Mouse (Mus musculus): ENCODE results near the gene Smbd1. TPM values are rescaled to one million over a fixed set of nuclear protein-coding genes. Genes with fewer than 3 reads are reported as not detected.

Smbd1 gene
- polyA plus RNA-seq, 1 experiment from 2014 or later, result not detected

GRCm38 (mm10) chr16:32831501-32831900 is 21.2 kb upstream of the Smbd1 start:
- no peaks in the 10 kb centered on the region for H3K9me3 ChIP-seq (ENCODE audit: control insufficient read depth, low read length)
- H3K4me3 ChIP-seq (ENCODE audit: low read depth, low read length), result no peak overlapping the region
- no peak overlapping the region for H3K27ac ChIP-seq (ENCODE audit: low read depth, low read length)
- no peak overlapping the region for H3K4me2 ChIP-seq
- WGBS, result 91% methylated on average over 4 of the region's 4 CpGs
- no peak for DNase-seq (ENCODE audit: low spot score, missing footprints)
- no peaks in the 10 kb centered on the region for H3K27me3 ChIP-seq (ENCODE audit: control insufficient read depth, insufficient read depth, low read length)
- H3K9ac ChIP-seq (ENCODE audit: low read length), result no peak overlapping the region
- no peaks in the 10 kb centered on the region for H3K4me1 ChIP-seq (ENCODE audit: control insufficient read depth, insufficient read depth, low read length)
- ATAC-seq (ENCODE audit: low FRiP score), result no peak
- H3K36me3 ChIP-seq (ENCODE audit: control insufficient read depth, insufficient read depth, low read length), result peaks cover 2% of the 10 kb centered on the region; the same call in 1 of the 2 replicates

GRCm38 (mm10) chr16:32829104-32829503 is 18.8 kb upstream of the Smbd1 start:
- no peak overlapping the region for H3K9ac ChIP-seq (ENCODE audit: low read length)
- DNase-seq (ENCODE audit: low spot score, missing footprints) (no peak), ATAC-seq (ENCODE audit: low FRiP score) (no peak)
- no peaks in the 10 kb centered on the region for H3K4me1 ChIP-seq (ENCODE audit: control insufficient read depth, insufficient read depth, low read length)
- H3K4me3 ChIP-seq (ENCODE audit: low read depth, low read length), result no peak overlapping the region
- H3K27ac ChIP-seq (ENCODE audit: low read depth, low read length), result no peak overlapping the region
- H3K27me3 ChIP-seq (ENCODE audit: control insufficient read depth, insufficient read depth, low read length), result no peaks in the 10 kb centered on the region
- no peaks in the 10 kb centered on the region for H3K9me3 ChIP-seq (ENCODE audit: control insufficient read depth, low read length)
- whole genome bisulfite sequencing, result 93% methylated on average over 11 of the region's 11 CpGs
- H3K36me3 ChIP-seq (ENCODE audit: control insufficient read depth, insufficient read depth, low read length), result no peaks in the 10 kb centered on the region
- no peak overlapping the region for H3K4me2 ChIP-seq

GRCm38 (mm10) chr16:32826521-32826920 is 16.2 kb upstream of the Smbd1 start:
- H3K9ac ChIP-seq (ENCODE audit: low read length), result no peak overlapping the region
- ATAC-seq (ENCODE audit: low FRiP score), result no peak
- H3K36me3 ChIP-seq (ENCODE audit: control insufficient read depth, insufficient read depth, low read length), result no peaks in the 10 kb centered on the region; the same call in 1 of the 2 replicates
- no peaks in the 10 kb centered on the region for H3K27me3 ChIP-seq (ENCODE audit: control insufficient read depth, insufficient read depth, low read length)
- H3K4me3 ChIP-seq (ENCODE audit: low read depth, low read length), result no peak overlapping the region
- no peaks in the 10 kb centered on the region for H3K9me3 ChIP-seq (ENCODE audit: control insufficient read depth, low read length)
- WGBS, result 95% methylated on average over 11 of the region's 11 CpGs
- no peak overlapping the region for H3K27ac ChIP-seq (ENCODE audit: low read depth, low read length)
- no peaks in the 10 kb centered on the region for H3K4me1 ChIP-seq (ENCODE audit: control insufficient read depth, insufficient read depth, low read length)
- DNase-seq (ENCODE audit: low spot score, missing footprints), result no peak
- no peak overlapping the region for H3K4me2 ChIP-seq

- ATAC-seq (ENCODE audit: low FRiP score) (no peak), DNase-seq (ENCODE audit: low spot score, missing footprints) (no peak)
- Histone ChIP-seq H3K27me3 (ENCODE audit: control insufficient read depth, insufficient read depth, low read length) (no peaks in the 10 kb centered on the region), H3K4me2 (no peak overlapping the region), H3K4me3 (ENCODE audit: low read depth, low read length) (no peak overlapping the region), H3K9me3 (ENCODE audit: control insufficient read depth, low read length) (no peaks in the 10 kb centered on the region), H3K27ac (ENCODE audit: low read depth, low read length) (no peak overlapping the region), H3K9ac (ENCODE audit: low read length) (no peak overlapping the region), H3K4me1 (ENCODE audit: control insufficient read depth, insufficient read depth, low read length) (no peaks in the 10 kb centered on the region), H3K36me3 (ENCODE audit: control insufficient read depth, insufficient read depth, low read length) (no peaks in the 10 kb centered on the region; the same call in 1 of the 2 replicates)
- 86% methylated on average over 12 of the region's 12 CpGs for WGBS
Measured at GRCm38 (mm10) chr16:32825380-32825779, 15.1 kb upstream of the Smbd1 start.

GRCm38 (mm10) chr16:32824061-32824460 is 13.8 kb upstream of the Smbd1 start:
- Histone ChIP-seq H3K27ac (ENCODE audit: low read depth, low read length) (no peak overlapping the region), H3K4me2 (no peak overlapping the region), H3K4me3 (ENCODE audit: low read depth, low read length) (no peak overlapping the region), H3K27me3 (ENCODE audit: control insufficient read depth, insufficient read depth, low read length) (no peaks in the 10 kb centered on the region), H3K36me3 (ENCODE audit: control insufficient read depth, insufficient read depth, low read length) (no peaks in the 10 kb centered on the region; the same call in 1 of the 2 replicates), H3K9ac (ENCODE audit: low read length) (no peak overlapping the region), H3K4me1 (ENCODE audit: control insufficient read depth, insufficient read depth, low read length) (no peaks in the 10 kb centered on the region), H3K9me3 (ENCODE audit: control insufficient read depth, low read length) (no peaks in the 10 kb centered on the region)
- DNase-seq (ENCODE audit: low spot score, missing footprints) (no peak), ATAC-seq (ENCODE audit: low FRiP score) (no peak)
- WGBS, result 93% methylated on average over 13 of the region's 13 CpGs

GRCm38 (mm10) chr16:32823487-32823886 is 13.2 kb upstream of the Smbd1 start:
- no peak overlapping the region for H3K4me3 ChIP-seq (ENCODE audit: low read depth, low read length)
- no peaks in the 10 kb centered on the region for H3K9me3 ChIP-seq (ENCODE audit: control insufficient read depth, low read length)
- ATAC-seq (ENCODE audit: low FRiP score) (no peak), DNase-seq (ENCODE audit: low spot score, missing footprints) (no peak)
- no peaks in the 10 kb centered on the region for H3K4me1 ChIP-seq (ENCODE audit: control insufficient read depth, insufficient read depth, low read length)
- H3K4me2 ChIP-seq, result no peak overlapping the region
- 95% methylated on average over 8 of the region's 8 CpGs for WGBS
- H3K36me3 ChIP-seq (ENCODE audit: control insufficient read depth, insufficient read depth, low read length), result no peaks in the 10 kb centered on the region; the same call in 1 of the 2 replicates
- no peak overlapping the region for H3K27ac ChIP-seq (ENCODE audit: low read depth, low read length)
- no peaks in the 10 kb centered on the region for H3K27me3 ChIP-seq (ENCODE audit: control insufficient read depth, insufficient read depth, low read length)
- no peak overlapping the region for H3K9ac ChIP-seq (ENCODE audit: low read length)

- no peak overlapping the region for H3K4me2 ChIP-seq
- ATAC-seq (ENCODE audit: low FRiP score), result no peak
- H3K9ac ChIP-seq (ENCODE audit: low read length), result no peak overlapping the region
- WGBS, result 95% methylated on average over 5 of the region's 5 CpGs
- no peaks in the 10 kb centered on the region for H3K9me3 ChIP-seq (ENCODE audit: control insufficient read depth, low read length)
- H3K36me3 ChIP-seq (ENCODE audit: control insufficient read depth, insufficient read depth, low read length), result no peaks in the 10 kb centered on the region; the same call in 1 of the 2 replicates
- H3K27ac ChIP-seq (ENCODE audit: low read depth, low read length), result no peak overlapping the region
- no peak for DNase-seq (ENCODE audit: low spot score, missing footprints)
- no peak overlapping the region for H3K4me3 ChIP-seq (ENCODE audit: low read depth, low read length)
- no peaks in the 10 kb centered on the region for H3K27me3 ChIP-seq (ENCODE audit: control insufficient read depth, insufficient read depth, low read length)
- H3K4me1 ChIP-seq (ENCODE audit: control insufficient read depth, insufficient read depth, low read length), result no peaks in the 10 kb centered on the region
Measured at GRCm38 (mm10) chr16:32822881-32823280, 12.6 kb upstream of the Smbd1 start.

- Histone ChIP-seq H3K27me3 (ENCODE audit: control insufficient read depth, insufficient read depth, low read length) (no peaks in the 10 kb centered on the region), H3K27ac (ENCODE audit: low read depth, low read length) (no peak overlapping the region), H3K9ac (ENCODE audit: low read length) (no peak overlapping the region), H3K9me3 (ENCODE audit: control insufficient read depth, low read length) (no peaks in the 10 kb centered on the region), H3K4me1 (ENCODE audit: control insufficient read depth, insufficient read depth, low read length) (no peaks in the 10 kb centered on the region), H3K4me3 (ENCODE audit: low read depth, low read length) (no peak overlapping the region), H3K36me3 (ENCODE audit: control insufficient read depth, insufficient read depth, low read length) (no peaks in the 10 kb centered on the region; the same call in 1 of the 2 replicates), H3K4me2 (no peak overlapping the region)
- ATAC-seq (ENCODE audit: low FRiP score) (no peak), DNase-seq (ENCODE audit: low spot score, missing footprints) (no peak)
- WGBS, result 88% methylated on average over 6 of the region's 6 CpGs
Measured at GRCm38 (mm10) chr16:32822450-32822827, 12.2 kb upstream of the Smbd1 start.

GRCm38 (mm10) chr16:32821772-32822449 is 11.6 kb upstream of the Smbd1 start:
- ATAC-seq (ENCODE audit: low FRiP score) (no peak), DNase-seq (ENCODE audit: low spot score, missing footprints) (no peak)
- Histone ChIP-seq H3K4me2 (no peak overlapping the region), H3K4me3 (ENCODE audit: low read depth, low read length) (no peak overlapping the region), H3K4me1 (ENCODE audit: control insufficient read depth, insufficient read depth, low read length) (no peaks in the 10 kb centered on the region), H3K36me3 (ENCODE audit: control insufficient read depth, insufficient read depth, low read length) (no peaks in the 10 kb centered on the region; the same call in 1 of the 2 replicates), H3K27ac (ENCODE audit: low read depth, low read length) (no peak overlapping the region), H3K9ac (ENCODE audit: low read length) (no peak overlapping the region), H3K27me3 (ENCODE audit: control insufficient read depth, insufficient read depth, low read length) (no peaks in the 10 kb centered on the region), H3K9me3 (ENCODE audit: control insufficient read depth, low read length) (no peaks in the 10 kb centered on the region)
- WGBS, result 75% methylated on average over 10 of the region's 10 CpGs
